Mouse (Mus musculus): ENCODE measurements around the gene Rac3. TPM values are rescaled to one million over a fixed set of nuclear protein-coding genes. Genes with fewer than 3 reads are reported as not detected.
A peak's percentile ranks its signal among the peaks of the same experiment; 100 is the strongest.
"Not testable (repeated sequence)": the region's sequence is repeated elsewhere in the genome, so short reads cannot be mapped to it uniquely, and the experiment has no call there.

The Rac3 gene
- polyA plus RNA-seq (2015; fragmentation: Nextera tagmentation; extraction: Ambion mirVana) = 27.6 and 31.0 TPM in 2 replicates

DNA sequence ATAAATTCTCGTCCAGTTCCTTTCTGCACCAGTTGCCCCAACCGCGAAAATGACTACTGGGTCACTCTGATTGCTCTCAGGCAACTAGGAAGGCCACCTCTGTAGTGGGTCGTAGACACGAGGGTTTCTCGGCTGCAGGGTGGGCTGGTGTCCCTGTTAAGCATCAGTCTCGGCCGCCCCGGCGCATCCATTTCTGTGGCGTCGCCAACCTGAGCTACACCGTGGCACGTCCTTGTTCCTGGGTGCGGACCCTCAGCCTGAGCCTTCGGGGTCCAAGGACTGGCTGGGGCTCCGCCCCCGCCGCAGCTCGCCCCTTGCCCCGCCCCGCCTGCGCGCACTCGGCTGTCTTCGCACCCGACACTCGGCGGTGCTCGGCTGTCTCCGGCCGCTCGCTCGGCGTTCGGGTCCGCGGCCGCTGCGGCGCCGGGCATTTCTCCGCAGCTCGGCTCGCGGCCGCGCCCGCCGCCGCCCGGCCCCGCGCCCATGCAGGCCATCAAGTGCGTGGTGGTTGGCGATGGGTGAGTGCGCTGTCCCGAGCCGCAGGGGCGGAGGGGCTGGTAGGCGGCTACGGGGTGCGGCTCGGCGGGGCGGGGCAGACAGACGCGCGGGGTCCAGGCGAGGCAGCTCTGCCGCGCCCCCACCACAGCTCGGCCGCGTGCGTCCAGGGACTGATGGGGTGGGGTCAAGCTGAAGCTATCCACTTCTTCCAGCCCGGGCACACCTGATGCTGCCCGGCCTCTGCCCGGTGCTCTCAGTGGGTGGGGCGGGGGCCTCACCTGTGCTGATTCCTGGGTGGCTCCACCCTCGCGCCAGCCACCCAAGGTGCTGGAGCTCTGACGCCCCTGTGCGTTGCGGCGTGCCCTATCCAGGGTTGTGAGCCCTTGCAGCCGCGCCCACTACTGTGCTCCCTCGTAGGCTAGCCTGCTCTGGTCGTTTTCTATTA is at the start of gene Rac3:
Rac3 (plus strand) TSS at position 347 of the 943 bp plus-strand sequence.
- H3K27me3 ChIP-seq = peaks cover 7% of the 10 kb centered on the region
- H3K9ac ChIP-seq = peak within 1 kb of the TSS; percentile 72
- H3K4me3 ChIP-seq (replicated peaks) = peak within 1 kb of the TSS; percentile 61
- peak within 1 kb of the TSS; percentile 100 for H3K4me2 ChIP-seq
- ATAC-seq (replicated peaks; ENCODE audit: low FRiP score) = peak; percentile 73
- H3K36me3 ChIP-seq = peaks cover 42% of the 10 kb centered on the region
- WGBS = under 1% methylated on average over 90 of the region's 90 CpGs
- peaks cover 32% of the 10 kb centered on the region for H3K4me1 ChIP-seq
- no peaks in the 10 kb centered on the region for H3K9me3 ChIP-seq (replicated peaks)
- 0 out of 2 replicates have a peak within 1 kb of the TSS, but pooled peaks have one; percentile 10 for H3K27ac ChIP-seq

DNA sequence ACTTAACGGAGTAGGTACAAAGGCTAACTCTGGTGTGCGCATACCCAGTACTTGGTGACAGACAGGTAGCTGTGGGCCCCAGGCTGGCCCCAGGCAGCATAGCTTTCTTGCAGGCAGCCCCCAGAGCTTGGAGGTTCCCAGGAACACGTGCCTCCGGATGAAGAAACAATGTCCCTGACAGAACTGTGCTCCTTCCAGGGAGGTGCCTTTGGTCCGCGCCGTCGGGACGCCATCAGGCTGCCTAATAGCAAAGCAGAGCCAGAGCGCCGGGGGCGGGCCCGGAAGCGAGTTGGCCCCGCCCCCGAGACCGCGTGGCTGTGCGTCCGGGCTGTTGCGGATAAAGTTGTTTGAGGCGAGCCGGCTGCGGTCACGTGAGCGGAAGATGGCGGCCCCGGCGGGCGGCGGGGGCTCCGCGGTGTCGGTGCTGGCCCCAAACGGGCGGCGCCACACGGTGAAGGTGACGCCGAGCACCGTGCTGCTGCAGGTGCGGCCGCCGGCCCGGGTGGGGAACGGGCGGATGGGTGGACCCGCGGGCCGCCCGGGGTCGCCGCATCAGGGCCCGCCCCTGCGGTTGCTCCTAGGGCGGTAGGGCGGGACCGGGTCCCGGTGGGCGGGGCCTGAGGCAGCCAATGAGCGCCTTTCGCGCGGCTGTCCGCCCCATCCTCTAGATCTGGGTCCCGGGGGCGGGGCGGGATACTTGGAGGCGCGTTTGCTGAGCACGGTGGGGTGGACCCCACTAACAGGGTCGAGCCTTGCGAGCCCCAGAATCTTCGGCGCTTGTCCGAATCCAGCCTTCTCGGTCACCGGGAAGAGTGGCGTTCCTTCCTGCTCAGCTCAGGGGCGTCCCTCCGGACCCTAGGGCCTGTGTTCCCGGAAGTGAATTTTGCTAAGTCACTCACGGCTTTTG is 48.3 kb upstream of the Rac3 start, which contains the start of gene Aspscr1:
Aspscr1 (plus strand) TSS at position 287 of the 907 bp plus-strand sequence.
- H3K36me3 ChIP-seq = peaks cover 23% of the 10 kb centered on the region
- no peaks in the 10 kb centered on the region for H3K27me3 ChIP-seq
- ATAC-seq (replicated peaks; ENCODE audit: low FRiP score) = peak; percentile 98
- peak within 1 kb of the TSS; percentile 93 for H3K4me3 ChIP-seq (replicated peaks)
- WGBS = under 1% methylated on average over 79 of the region's 83 CpGs
- H3K9ac ChIP-seq = peak within 1 kb of the TSS; percentile 70
- H3K9me3 ChIP-seq (replicated peaks) = no peaks in the 10 kb centered on the region
- peak within 1 kb of the TSS; percentile 93 for H3K27ac ChIP-seq
- peak within 1 kb of the TSS; percentile 83 for H3K4me2 ChIP-seq
- peaks cover 20% of the 10 kb centered on the region for H3K4me1 ChIP-seq

DNA sequence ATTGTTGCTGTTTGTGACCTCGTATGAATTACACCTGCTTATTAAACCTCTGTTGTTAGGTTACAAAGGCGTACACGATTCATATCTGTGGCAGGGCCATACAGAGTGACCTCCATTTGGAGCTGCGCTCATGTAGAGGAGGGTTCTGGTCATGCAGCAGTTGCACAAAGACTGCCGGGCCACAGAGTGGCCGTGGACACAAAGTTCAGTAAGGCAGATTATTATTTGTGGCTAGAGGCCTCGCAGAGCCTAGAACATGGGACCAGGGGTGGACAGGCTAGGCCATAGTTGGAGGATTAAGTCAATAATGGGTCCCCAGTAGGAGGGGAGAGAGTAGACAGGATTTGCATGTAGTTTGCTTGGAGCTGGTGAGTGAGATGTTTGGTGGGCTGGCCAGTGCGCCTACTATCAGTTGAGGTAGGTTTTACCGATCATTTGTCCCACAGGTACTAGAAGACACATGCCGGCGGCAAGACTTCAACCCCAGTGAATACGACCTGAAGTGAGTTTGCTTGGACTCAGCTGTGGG is 47.6 kb upstream of the Rac3 start:
- WGBS = 38% methylated on average over 12 of the region's 12 CpGs
- H3K4me3 ChIP-seq (replicated peaks) = peak overlapping the region; percentile 93
- H3K4me2 ChIP-seq = peak overlapping the region; percentile 83
- peaks cover 30% of the 10 kb centered on the region for H3K36me3 ChIP-seq
- H3K4me1 ChIP-seq = peaks cover 20% of the 10 kb centered on the region
- H3K27ac ChIP-seq = peak overlapping the region; percentile 93
- peak; percentile 12 for ATAC-seq (replicated peaks; ENCODE audit: low FRiP score)
- H3K27me3 ChIP-seq = no peaks in the 10 kb centered on the region
- peak overlapping the region; percentile 70 for H3K9ac ChIP-seq
- no peaks in the 10 kb centered on the region for H3K9me3 ChIP-seq (replicated peaks)

DNA sequence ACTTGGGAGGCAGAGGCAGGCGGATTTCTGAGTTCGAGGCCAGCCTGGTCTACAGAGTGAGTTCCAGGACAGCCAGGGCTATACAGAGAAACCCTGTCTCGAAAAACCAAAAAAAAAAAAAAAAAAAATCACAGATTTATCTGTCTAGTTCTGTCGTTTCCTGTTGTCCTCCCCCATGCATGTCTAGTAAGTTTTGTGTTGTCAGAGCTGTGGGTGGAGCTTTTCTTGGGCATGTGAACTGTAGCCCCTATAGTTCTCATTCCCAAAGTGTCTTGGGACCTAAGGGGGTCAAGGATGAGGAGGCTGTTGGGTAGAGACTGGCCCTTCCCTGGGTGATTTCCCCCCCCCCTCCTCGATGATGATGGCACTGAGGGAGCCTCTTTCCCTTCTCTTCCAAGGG is 45.4 kb upstream of the Rac3 start:
- H3K9me3 ChIP-seq (replicated peaks); H3K27ac ChIP-seq; H3K4me2 ChIP-seq; H3K9ac ChIP-seq; H3K4me3 ChIP-seq (replicated peaks); H3K27me3 ChIP-seq; ATAC-seq (replicated peaks; ENCODE audit: low FRiP score): not testable (repeated sequence)
- Histone ChIP-seq H3K4me1 (peaks cover 20% of the 10 kb centered on the region), H3K36me3 (peaks cover 53% of the 10 kb centered on the region)
- 79% methylated on average over 5 of the region's 5 CpGs for WGBS

DNA sequence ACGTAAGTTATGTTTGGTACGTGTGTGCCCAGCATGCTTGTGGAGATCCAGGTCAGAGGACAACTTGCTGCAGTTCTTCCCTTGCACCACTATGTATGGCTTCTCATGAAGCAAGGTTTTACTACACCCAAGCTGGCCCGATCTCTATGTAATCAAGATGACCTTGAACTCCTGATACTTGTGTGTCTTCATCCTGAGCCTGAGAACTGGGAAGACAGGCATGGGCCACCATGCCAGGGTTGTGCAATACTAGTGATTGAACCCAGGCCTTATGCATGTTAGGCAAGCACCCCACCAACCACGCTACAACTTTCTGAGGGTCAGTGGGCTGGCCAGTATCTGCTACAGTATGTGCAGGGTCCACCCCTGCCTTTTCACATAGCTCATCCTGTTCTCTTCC is 44.3 kb upstream of the Rac3 start:
- 91% methylated on average over 4 of the region's 4 CpGs for WGBS
- peaks cover 20% of the 10 kb centered on the region for H3K4me1 ChIP-seq
- H3K4me2 ChIP-seq = no peak overlapping the region

DNA sequence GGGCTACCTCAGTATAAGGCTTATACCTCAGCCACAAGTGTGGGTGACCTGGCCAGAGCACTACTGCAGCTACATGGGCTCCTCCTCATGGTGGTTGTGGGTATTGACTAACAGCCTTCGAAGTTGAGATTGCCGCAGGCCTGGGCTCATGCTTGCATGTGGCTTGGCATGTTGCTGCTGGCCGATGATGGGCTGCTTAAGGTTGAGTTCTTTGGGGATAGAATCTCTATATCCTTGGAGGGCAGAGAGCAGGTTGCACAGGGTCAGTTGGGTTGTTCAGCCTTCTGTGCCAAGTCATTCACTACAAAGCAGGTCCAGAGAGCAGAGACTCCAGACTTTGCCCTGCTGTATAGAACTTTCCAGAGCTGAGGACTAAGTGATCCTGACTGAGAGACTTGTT is 41.4 kb upstream of the Rac3 start:
- no peak overlapping the region for H3K27ac ChIP-seq
- H3K36me3 ChIP-seq = peaks cover 82% of the 10 kb centered on the region
- no peak overlapping the region for H3K4me2 ChIP-seq
- 0 out of 2 replicates have a peak, but pooled peaks cover 2% of the 10 kb centered on the region for H3K4me1 ChIP-seq
- no peak for ATAC-seq (replicated peaks; ENCODE audit: low FRiP score)
- no peak overlapping the region for H3K4me3 ChIP-seq (replicated peaks)
- H3K9me3 ChIP-seq (replicated peaks) = no peaks in the 10 kb centered on the region
- WGBS = 84% methylated on average over 3 of the region's 3 CpGs
- no peaks in the 10 kb centered on the region for H3K27me3 ChIP-seq
- H3K9ac ChIP-seq = no peak overlapping the region

More for the DNA sequence above, 44.3 kb upstream of the Rac3 start:
- no peak for ATAC-seq (replicated peaks; ENCODE audit: low FRiP score)
- Histone ChIP-seq H3K9me3 (replicated peaks) (no peaks in the 10 kb centered on the region), H3K27me3 (no peaks in the 10 kb centered on the region), H3K9ac (no peak overlapping the region), H3K36me3 (peaks cover 61% of the 10 kb centered on the region), H3K27ac (no peak overlapping the region), H3K4me3 (replicated peaks) (no peak overlapping the region)

DNA sequence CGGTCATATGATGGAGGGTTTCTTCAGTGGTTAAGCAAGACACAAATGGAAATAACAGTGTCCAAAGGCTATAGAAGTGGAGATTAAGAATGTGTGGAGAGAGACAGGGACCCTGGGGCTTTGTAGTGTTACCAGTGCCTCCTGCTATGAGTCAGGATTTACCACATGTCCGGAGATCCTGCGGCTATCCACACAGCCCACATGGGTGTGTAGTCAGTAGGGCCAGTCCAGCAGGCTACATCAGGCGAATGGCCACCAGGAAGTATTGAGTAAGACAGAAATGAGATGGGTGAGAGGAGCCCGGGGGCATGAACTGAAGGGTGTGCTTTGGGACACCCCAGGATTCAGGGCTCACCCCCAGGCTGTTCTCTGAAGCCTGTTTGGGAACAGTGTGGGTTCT is 38.6 kb upstream of the Rac3 start:
- Histone ChIP-seq H3K36me3 (peaks cover 84% of the 10 kb centered on the region), H3K27ac (no peak overlapping the region), H3K9ac (no peak overlapping the region), H3K27me3 (no peaks in the 10 kb centered on the region), H3K4me3 (replicated peaks) (no peak overlapping the region), H3K4me1 (no peaks in the 10 kb centered on the region), H3K9me3 (replicated peaks) (no peaks in the 10 kb centered on the region), H3K4me2 (no peak overlapping the region)
- ATAC-seq (replicated peaks; ENCODE audit: low FRiP score) = no peak
- 95% methylated on average over 5 of the region's 5 CpGs for WGBS

DNA sequence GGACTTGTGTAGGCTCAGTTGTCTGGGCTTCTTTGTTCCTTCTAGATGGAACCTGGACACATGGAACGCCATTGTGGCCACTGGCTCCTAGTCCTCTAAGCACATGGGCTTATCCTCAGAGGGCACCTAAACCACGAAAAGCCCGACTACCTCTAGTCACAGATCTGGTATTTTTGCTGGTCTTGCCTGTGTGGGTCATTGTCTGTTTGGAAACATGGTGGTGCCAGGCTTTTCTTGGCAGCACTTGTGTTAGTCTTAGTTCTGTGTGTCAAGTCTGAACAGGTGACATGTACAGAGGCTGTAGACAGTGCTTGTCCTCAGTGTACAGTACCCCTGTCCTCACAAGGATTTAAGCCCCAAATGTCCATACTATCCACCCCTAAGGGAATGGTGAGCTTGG is 37.7 kb upstream of the Rac3 start:
- peaks cover 82% of the 10 kb centered on the region for H3K36me3 ChIP-seq
- H3K27ac ChIP-seq = no peak overlapping the region
- H3K27me3 ChIP-seq = no peaks in the 10 kb centered on the region
- ATAC-seq (replicated peaks; ENCODE audit: low FRiP score) = no peak
- H3K4me2 ChIP-seq = no peak overlapping the region
- H3K9ac ChIP-seq = no peak overlapping the region
- no peaks in the 10 kb centered on the region for H3K9me3 ChIP-seq (replicated peaks)
- WGBS = 88% methylated on average over 3 of the region's 3 CpGs
- no peak overlapping the region for H3K4me3 ChIP-seq (replicated peaks)
- no peaks in the 10 kb centered on the region for H3K4me1 ChIP-seq

DNA sequence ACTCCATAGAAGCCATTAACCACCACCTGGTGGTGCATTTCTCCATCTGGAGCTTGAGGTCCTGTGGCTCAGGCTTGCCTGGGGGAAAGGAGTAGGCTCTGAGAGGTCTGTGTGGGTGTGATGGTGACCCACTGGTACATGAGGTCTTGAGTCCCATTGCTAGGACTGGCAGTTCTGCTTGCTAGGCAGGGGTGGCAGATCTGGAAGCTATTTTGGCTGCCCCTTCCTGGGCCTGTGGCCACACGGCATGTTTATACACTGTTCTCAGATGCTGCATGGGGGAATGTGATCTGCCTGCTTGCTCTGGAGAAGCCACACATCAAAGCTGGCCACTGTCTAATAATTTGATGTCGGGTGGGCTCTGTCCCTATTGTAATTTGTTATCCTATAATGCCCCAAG is 37.2 kb upstream of the Rac3 start:
- Histone ChIP-seq H3K4me3 (replicated peaks) (no peak overlapping the region), H3K27ac (no peak overlapping the region), H3K27me3 (no peaks in the 10 kb centered on the region), H3K9ac (no peak overlapping the region), H3K4me1 (no peaks in the 10 kb centered on the region), H3K36me3 (peaks cover 82% of the 10 kb centered on the region), H3K4me2 (no peak overlapping the region), H3K9me3 (replicated peaks) (no peaks in the 10 kb centered on the region)
- no peak for ATAC-seq (replicated peaks; ENCODE audit: low FRiP score)
- 57% methylated on average over 2 of the region's 2 CpGs for WGBS

DNA sequence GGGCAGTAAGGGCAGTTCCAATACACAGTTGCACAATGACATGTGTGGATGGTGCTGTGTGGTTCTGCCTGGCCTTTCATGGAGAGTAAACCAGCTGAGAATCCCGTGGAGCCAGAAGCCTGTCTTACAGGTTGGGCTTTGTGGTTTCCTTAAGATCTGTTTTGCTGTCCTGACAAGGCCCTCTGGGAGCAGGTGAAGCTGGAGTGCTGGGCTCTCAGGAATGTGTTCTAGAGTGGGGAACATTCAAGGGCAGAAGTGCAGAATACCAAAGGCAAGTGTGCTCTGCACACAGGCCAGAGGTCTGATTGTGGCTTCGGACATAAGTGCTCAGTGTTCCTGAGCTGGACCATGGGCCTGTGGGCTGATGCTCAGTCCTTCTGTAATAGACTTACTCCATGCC is 36.6 kb upstream of the Rac3 start:
- no peak for ATAC-seq (replicated peaks; ENCODE audit: low FRiP score)
- Histone ChIP-seq H3K4me3 (replicated peaks) (no peak overlapping the region), H3K4me1 (no peaks in the 10 kb centered on the region), H3K27me3 (no peaks in the 10 kb centered on the region), H3K9ac (no peak overlapping the region), H3K4me2 (no peak overlapping the region), H3K36me3 (peaks cover 80% of the 10 kb centered on the region), H3K27ac (no peak overlapping the region), H3K9me3 (replicated peaks) (no peaks in the 10 kb centered on the region)
- WGBS = 83% methylated on average over 2 of the region's 2 CpGs

DNA sequence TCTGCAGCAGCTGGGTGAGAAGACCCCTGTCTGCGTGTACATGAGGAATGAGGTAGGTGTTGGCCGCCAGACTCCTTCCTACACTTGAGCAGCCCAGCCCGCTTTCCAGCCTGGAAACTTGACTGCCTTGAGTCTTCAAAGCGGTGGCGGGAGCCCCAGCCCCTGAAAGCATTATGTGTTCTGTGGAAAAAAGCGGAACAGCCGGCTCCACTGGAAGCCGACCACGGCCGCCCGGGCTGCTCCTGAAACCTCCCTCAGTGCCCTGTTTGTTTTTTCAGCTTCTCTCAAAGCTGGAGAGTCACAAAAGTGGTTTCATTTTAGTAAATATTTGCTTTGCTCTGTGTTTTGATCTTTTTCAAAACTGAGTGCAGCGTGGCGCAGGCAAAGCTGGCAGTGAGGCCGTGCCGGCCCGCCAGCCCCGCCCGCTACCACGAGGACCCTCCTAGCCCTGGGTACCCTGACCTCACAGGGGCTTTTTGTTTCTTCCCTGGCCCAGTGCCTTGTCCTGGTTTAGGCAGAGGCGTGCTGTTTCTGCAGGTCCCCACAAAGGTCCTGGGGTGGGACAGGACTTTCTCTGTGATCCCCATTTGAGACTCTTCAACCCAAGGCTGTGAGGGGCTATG is 34.5 kb upstream of the Rac3 start:
- H3K4me3 ChIP-seq (replicated peaks) = no peak overlapping the region
- WGBS = 76% methylated on average over 20 of the region's 20 CpGs
- no peaks in the 10 kb centered on the region for H3K4me1 ChIP-seq
- H3K27ac ChIP-seq = peak overlapping the region; percentile 30; the same call in 1 of the 2 replicates
- no peak overlapping the region for H3K9ac ChIP-seq
- no peak overlapping the region for H3K4me2 ChIP-seq
- no peaks in the 10 kb centered on the region for H3K9me3 ChIP-seq (replicated peaks)
- H3K36me3 ChIP-seq = peaks cover 73% of the 10 kb centered on the region
- ATAC-seq (replicated peaks; ENCODE audit: low FRiP score) = no peak
- H3K27me3 ChIP-seq = no peaks in the 10 kb centered on the region

Data from kidney, embryonic 15.5 days (tissue).